Mouse (Mus musculus) hindbrain, embryonic 16.5 days (tissue): ENCODE measurements around the gene Dis3l2. TPM values are rescaled to one million over a fixed set of nuclear protein-coding genes. Genes with fewer than 3 reads are reported as not detected.

Experiments used
- ATAC-seq: fragments of 200-750 bp; cut with Nextera tagmentation; 2 replicates; pipeline ENCODE4 v1.8.0; 2017; ENCODE audit warnings: moderate TSS enrichment, moderate library complexity
- H3K27ac ChIP-seq: fragments of 300-500 bp; sonication (generic); 2 replicates; pipeline ENCODE4 v1.5.1; 2014; ENCODE audit warnings: low read depth, mild to moderate bottlenecking, control low read depth, low read length, moderate library complexity
- H3K27me3 ChIP-seq: fragments of 300-500 bp; sonication (generic); replicated peaks from 2 replicates; pipeline ENCODE4 v1.6.1; 2014; ENCODE audit warnings: low read length; ENCODE audit not compliant: control insufficient read depth, insufficient read depth
- H3K36me3 ChIP-seq: fragments of 300-500 bp; sonication (generic); 2 replicates; pipeline ENCODE4 v1.6.1; 2014; ENCODE audit warnings: mild to moderate bottlenecking, low read length, moderate library complexity, mixed read lengths; ENCODE audit not compliant: control insufficient read depth, insufficient read depth
- H3K4me1 ChIP-seq: fragments of 300-500 bp; sonication (generic); 2 replicates; pipeline ENCODE4 v1.6.1; 2014; ENCODE audit warnings: low read depth, low read length; ENCODE audit not compliant: control insufficient read depth, insufficient read depth
- H3K4me2 ChIP-seq: fragments of 300-500 bp; sonication (generic); 2 replicates; pipeline ENCODE4 v1.6.1; 2014; ENCODE audit warnings: mild to moderate bottlenecking, low read length, control low read depth, moderate library complexity
- H3K4me3 ChIP-seq: fragments of 300-500 bp; sonication (generic); 2 replicates; pipeline ENCODE4 v1.5.1; 2014; ENCODE audit warnings: mild to moderate bottlenecking, low read length, control low read depth, moderate library complexity
- H3K9ac ChIP-seq: fragments of 300-500 bp; sonication (generic); 2 replicates; pipeline ENCODE4 v1.6.1; 2014; ENCODE audit warnings: low read depth, mild to moderate bottlenecking, control low read depth, low read length, moderate library complexity
- H3K9me3 ChIP-seq: fragments of 300-500 bp; sonication (generic); 2 replicates; pipeline ENCODE4 v1.6.1; 2014; ENCODE audit warnings: mild to moderate bottlenecking, low read length, moderate library complexity; ENCODE audit not compliant: control insufficient read depth
- WGBS: fragments of 180-500 bp; shearing (Covaris S2); extraction: QIAGEN DNeasy Blood & Tissue Kit; methylation state at CpG from one replicate; pipeline ENCODE4 v1.1.7; 2014; 5-methylcytosine and 5-hydroxymethylcytosine counted together
- polyA plus RNA-seq: library from polyadenylated mRNA; unstranded; fragments of >200 nt; fragmentation: Nextera tagmentation; extraction: Ambion mirVana; gene quantifications from 2 replicates; pipeline ENCODE4 v1.2.1, GENCODE M21; 2015

The Dis3l2 gene
- polyA plus RNA-seq, 1 experiment from 2014 or later: 37.8 TPM

DNA sequence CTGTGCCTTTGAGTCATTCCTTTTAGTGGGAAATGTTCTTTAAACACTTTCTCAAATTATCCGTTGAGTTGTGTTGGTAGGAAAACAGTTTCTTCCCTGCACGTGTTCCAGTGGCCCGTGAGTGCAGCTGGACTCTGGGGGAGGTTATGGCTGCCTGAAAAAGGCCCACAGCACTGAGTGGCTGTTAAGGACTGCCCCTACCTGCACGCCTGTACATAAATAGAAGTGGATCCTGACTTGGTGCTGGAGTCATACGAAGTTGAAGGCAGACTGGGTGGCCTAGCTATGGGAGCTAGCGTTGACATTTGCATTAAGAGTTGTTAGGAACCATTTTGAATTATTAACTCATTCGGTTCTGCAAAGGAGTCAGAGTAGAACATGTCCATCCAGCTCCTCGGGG lies 49.8 kb downstream of the Dis3l2 start:
- no peaks in the 10 kb centered on the region for H3K4me1 ChIP-seq
- no peak overlapping the region for H3K4me3 ChIP-seq
- WGBS: 86% methylated on average over 8 of the region's 8 CpGs
- no peak for ATAC-seq
- H3K27me3 ChIP-seq: no peaks in the 10 kb centered on the region
- H3K27ac ChIP-seq: no peak overlapping the region
- H3K9ac ChIP-seq: no peak overlapping the region
- no peaks in the 10 kb centered on the region for H3K9me3 ChIP-seq
- H3K36me3 ChIP-seq: peaks cover 3% of the 10 kb centered on the region; the same call in 1 of the 2 replicates
- no peak overlapping the region for H3K4me2 ChIP-seq

DNA sequence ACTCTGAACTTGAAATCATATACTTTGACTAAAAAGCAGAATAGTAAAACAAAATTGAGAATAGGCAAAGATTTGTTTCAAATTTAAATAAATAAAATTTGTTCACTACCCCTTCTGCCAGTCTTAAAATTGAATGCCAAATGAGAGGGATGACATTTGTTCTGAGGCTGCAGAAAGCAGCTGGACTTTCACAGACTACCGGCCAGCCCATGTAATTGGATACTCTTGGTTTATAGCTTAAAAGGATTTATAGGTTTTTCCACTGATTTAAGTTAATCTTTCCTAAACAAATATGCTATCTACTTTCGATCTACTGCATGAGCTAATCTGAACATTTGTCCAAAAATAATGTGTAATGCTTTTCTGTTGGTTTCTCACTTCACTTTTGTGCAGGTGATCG lies 50.7 kb downstream of the Dis3l2 start:
- H3K9ac ChIP-seq: no peak overlapping the region
- no peak overlapping the region for H3K27ac ChIP-seq
- H3K4me3 ChIP-seq: no peak overlapping the region
- peaks cover 3% of the 10 kb centered on the region; the same call in 1 of the 2 replicates for H3K36me3 ChIP-seq
- no peak overlapping the region for H3K4me2 ChIP-seq
- no peaks in the 10 kb centered on the region for H3K27me3 ChIP-seq
- WGBS: 88% methylated on average over 3 of the region's 3 CpGs
- no peak for ATAC-seq
- H3K9me3 ChIP-seq: no peaks in the 10 kb centered on the region
- no peaks in the 10 kb centered on the region for H3K4me1 ChIP-seq

DNA sequence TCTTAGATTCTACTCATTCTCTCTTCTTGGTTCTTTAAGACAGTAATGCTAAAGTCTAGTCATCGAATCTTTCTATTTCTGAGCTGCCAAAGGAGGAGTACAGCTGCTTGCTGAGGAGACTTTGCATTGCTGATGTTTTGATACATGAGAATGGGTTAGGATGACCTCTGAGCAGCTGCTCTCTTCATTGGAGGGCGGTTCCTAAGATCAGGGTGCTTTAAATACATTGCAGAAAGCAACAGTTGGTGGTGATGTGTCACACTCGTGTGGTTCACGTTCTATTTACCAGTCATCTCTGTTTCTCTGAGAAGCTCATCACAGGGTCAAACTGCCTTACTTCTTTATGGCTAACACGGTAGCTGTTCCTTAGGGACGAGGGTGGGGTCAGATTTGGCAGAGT lies 54.5 kb downstream of the Dis3l2 start:
- 85% methylated on average over 6 of the region's 6 CpGs for WGBS
- no peak overlapping the region for H3K27ac ChIP-seq
- H3K4me3 ChIP-seq: no peak overlapping the region
- ATAC-seq: no peak
- peaks cover 7% of the 10 kb centered on the region for H3K36me3 ChIP-seq
- H3K4me1 ChIP-seq: no peaks in the 10 kb centered on the region
- H3K4me2 ChIP-seq: no peak overlapping the region
- H3K27me3 ChIP-seq: no peaks in the 10 kb centered on the region
- H3K9ac ChIP-seq: no peak overlapping the region
- no peaks in the 10 kb centered on the region for H3K9me3 ChIP-seq

DNA sequence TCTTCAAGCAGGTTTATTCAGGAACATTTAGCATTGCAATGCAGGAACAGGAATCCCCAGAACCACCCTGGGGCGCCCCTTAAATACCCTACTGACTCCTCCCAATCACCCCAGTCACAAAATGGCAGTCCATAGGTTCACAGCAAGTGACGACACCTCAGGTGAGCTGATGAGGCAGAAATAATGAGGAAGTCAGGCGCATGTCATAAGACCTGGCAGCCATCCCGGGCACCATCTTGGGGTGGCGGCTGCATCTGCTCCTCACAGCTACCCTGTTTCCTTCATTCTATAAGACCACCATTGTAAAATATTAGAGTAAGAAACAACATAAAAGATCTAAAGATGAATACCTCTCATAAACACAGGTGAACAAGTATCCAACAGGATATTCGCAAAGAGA lies 58.6 kb downstream of the Dis3l2 start:
- 92% methylated on average over 6 of the region's 6 CpGs for WGBS
- no peak for ATAC-seq
- no peaks in the 10 kb centered on the region for H3K4me1 ChIP-seq
- H3K4me3 ChIP-seq: no peak overlapping the region
- H3K36me3 ChIP-seq: peaks cover 8% of the 10 kb centered on the region; the same call in 1 of the 2 replicates
- H3K27me3 ChIP-seq: no peaks in the 10 kb centered on the region
- no peak overlapping the region for H3K27ac ChIP-seq
- H3K4me2 ChIP-seq: no peak overlapping the region
- no peaks in the 10 kb centered on the region for H3K9me3 ChIP-seq
- H3K9ac ChIP-seq: no peak overlapping the region

DNA sequence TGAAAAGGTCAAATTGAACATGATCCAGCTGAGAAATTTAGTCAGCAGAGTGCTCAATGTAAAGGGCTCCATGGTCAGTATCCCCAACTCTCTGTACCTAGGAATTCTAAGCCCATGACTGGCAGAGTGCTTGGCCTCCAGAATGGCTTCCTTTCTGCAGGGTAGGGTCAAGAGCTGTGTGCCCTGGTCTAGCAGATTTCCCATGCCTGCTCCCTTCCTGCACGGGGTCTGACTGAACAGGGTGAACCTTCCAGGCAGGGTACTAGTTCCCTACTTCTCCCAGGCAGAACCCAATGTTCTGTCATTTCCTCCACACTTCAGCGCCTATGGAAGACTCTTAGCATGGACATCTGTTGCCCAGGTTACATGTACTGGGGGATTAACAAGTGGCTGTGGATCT lies 97.6 kb downstream of the Dis3l2 start:
- no peak for ATAC-seq
- Histone ChIP-seq H3K27ac (no peak overlapping the region), H3K4me3 (no peak overlapping the region), H3K36me3 (no peaks in the 10 kb centered on the region), H3K9ac (no peak overlapping the region), H3K9me3 (no peaks in the 10 kb centered on the region), H3K4me2 (no peak overlapping the region), H3K4me1 (no peaks in the 10 kb centered on the region), H3K27me3 (no peaks in the 10 kb centered on the region)
- WGBS: 84% methylated on average over 2 of the region's 2 CpGs

DNA sequence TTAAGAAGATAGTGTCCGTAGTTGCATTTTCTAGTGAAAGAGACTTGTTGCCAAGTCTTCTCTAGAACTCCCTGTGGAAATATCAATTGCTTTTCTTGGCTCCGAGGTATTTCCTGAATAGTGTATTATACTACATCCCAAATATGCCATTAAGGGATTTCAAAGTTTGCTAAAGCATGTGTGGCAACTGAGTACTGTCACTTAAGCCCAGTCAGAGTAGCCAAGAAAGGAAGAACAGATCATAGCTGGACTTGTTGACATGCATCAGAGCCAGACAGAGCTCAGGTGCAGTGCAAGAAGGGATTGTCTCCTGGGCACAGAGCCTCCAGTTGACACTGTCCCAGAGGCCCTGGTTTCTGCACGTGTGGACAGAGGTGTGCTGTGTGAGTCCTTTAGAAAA lies 108.1 kb downstream of the Dis3l2 start:
- Histone ChIP-seq H3K4me2 (no peak overlapping the region), H3K4me1 (no peaks in the 10 kb centered on the region), H3K27me3 (no peaks in the 10 kb centered on the region), H3K9ac (no peak overlapping the region), H3K9me3 (no peaks in the 10 kb centered on the region), H3K36me3 (no peaks in the 10 kb centered on the region), H3K27ac (no peak overlapping the region), H3K4me3 (no peak overlapping the region)
- no peak for ATAC-seq
- WGBS: 81% methylated on average over 3 of the region's 3 CpGs

DNA sequence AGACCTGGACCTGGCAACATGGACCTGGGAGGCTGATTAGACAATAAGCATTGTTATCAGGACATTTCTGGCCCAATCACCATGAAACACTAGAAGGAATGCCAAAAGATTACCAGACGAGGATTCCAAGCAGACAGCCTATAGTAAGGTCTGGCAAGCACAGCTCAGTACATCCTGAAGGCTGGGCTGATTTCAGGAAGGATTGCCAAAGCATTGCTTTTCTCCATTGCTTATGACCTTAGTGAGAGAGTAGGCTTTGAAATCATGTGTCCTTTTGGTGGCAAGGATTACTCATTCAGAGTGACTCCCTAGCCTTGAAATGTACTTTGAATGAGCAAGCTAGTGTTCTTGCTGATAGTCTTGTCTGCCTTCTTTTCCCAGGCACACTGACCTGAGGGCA lies 118.7 kb downstream of the Dis3l2 start:
- H3K9me3 ChIP-seq: no peaks in the 10 kb centered on the region
- no peak overlapping the region for H3K4me2 ChIP-seq
- WGBS: 66% methylated on average over 1 of the region's 1 CpGs
- no peaks in the 10 kb centered on the region for H3K27me3 ChIP-seq
- H3K27ac ChIP-seq: no peak overlapping the region
- H3K4me3 ChIP-seq: no peak overlapping the region
- no peaks in the 10 kb centered on the region for H3K4me1 ChIP-seq
- no peak for ATAC-seq
- H3K36me3 ChIP-seq: no peaks in the 10 kb centered on the region
- H3K9ac ChIP-seq: no peak overlapping the region

DNA sequence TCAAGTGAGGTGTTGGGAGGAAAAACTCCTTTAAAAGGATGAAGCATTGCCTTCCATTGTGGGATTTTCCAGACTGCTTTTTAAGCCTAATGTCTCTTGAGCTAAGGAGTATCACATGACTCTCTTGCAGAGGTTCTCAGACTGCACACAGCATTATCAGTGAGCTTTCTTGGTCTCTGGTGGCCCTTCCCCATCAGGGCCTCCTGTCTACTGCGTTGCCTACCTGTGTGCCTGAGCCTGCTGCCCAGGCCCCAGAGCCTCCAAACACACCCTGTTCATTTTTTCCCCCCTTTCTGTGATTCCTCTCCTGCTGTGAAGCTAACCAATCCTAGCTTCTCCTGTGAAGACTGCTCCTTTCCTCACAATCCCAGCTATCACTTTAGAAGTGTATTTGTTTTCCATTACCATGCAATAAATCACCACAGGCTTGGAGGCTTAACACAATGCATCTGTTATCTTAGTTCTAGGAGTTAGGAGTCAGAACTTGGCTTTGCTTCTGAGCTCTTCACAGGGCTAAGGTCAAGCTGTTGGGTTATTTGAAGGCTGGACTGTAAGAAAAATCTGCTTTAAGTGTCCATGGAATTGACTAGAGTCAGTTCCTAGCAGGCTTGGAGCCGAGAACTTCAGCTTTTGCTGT lies 130.9 kb downstream of the Dis3l2 start:
- Histone ChIP-seq H3K27ac (no peak overlapping the region), H3K4me3 (no peak overlapping the region), H3K27me3 (no peaks in the 10 kb centered on the region), H3K9me3 (no peaks in the 10 kb centered on the region), H3K36me3 (no peaks in the 10 kb centered on the region), H3K4me2 (no peak overlapping the region), H3K9ac (no peak overlapping the region), H3K4me1 (no peaks in the 10 kb centered on the region; the same call in 1 of the 2 replicates)
- 73% methylated on average over 2 of the region's 2 CpGs for WGBS
- no peak for ATAC-seq

DNA sequence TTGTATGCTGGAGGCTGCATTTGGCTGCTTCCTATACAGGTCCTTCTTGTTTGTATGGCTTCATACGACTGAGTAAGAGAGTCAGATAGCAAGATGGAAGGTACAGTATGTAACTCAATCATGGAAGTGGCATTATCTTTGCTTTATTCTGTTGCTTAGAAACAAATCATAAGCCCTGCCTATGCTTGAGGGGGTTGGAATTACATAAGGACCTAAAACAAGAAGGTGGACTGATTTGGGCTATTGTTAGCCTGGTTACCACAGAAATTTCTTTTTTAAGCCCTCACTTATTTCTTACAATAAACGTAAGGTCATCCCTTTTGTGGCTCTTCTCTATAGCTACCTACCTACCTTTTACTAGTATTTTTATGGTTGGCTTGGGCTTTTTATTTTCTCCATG lies 131.4 kb downstream of the Dis3l2 start:
- WGBS: 83% methylated on average over 2 of the region's 2 CpGs
- no peaks in the 10 kb centered on the region for H3K9me3 ChIP-seq
- H3K4me3 ChIP-seq: no peak overlapping the region
- no peaks in the 10 kb centered on the region; the same call in 1 of the 2 replicates for H3K4me1 ChIP-seq
- no peaks in the 10 kb centered on the region for H3K36me3 ChIP-seq
- ATAC-seq: no peak
- no peaks in the 10 kb centered on the region for H3K27me3 ChIP-seq
- no peak overlapping the region for H3K9ac ChIP-seq
- no peak overlapping the region for H3K27ac ChIP-seq
- H3K4me2 ChIP-seq: no peak overlapping the region

DNA sequence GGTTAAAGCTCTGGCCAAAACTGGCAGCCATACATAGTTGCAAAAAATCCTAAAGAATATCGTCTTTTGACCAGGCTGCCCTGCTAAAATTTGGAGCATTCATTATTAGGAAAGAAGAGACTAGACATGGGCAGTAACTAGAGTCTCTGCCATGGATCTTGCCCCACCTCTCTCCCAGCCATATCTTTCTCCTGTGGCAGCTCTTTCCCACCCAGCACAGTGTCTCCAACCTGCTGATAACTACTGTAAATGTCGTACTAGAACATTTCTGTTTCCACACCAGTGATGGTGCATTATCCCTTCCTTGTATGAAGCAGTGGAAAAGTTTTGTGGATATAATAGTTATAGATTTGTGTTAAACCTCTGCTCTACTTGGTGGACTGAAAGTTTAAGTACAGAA lies 147.1 kb downstream of the Dis3l2 start:
- Histone ChIP-seq H3K27ac (no peak overlapping the region), H3K36me3 (no peaks in the 10 kb centered on the region), H3K4me3 (no peak overlapping the region), H3K27me3 (no peaks in the 10 kb centered on the region), H3K4me1 (no peaks in the 10 kb centered on the region), H3K4me2 (no peak overlapping the region), H3K9ac (no peak overlapping the region), H3K9me3 (no peaks in the 10 kb centered on the region)
- 92% methylated on average over 2 of the region's 2 CpGs for WGBS
- ATAC-seq: no peak
